8 mouse cellular contexts compared by ENCODE assay signal in genomic region chr13:21974726-21975473, GRCm38 (mm10). TPM values are rescaled to one million over a fixed set of nuclear protein-coding genes. Genes with fewer than 3 reads are reported as not detected.
DNase-seq lines count a peak whose midpoint lies in the region; ATAC-seq lines count a peak whose summit lies in the region.

No protein-coding gene starts in this region.

- H3K9me3 ChIP-seq in hindbrain, embryonic 14.5 days (ENCODE audit: control insufficient read depth, low read length): no peaks in the 10 kb centered on the region

- WGBS in hindbrain, embryonic 14.5 days: 4% methylated on average over 20 of the region's 20 CpGs

- peak overlapping the region; percentile 90 for H3K9ac ChIP-seq in hindbrain, embryonic 14.5 days

- H3K4me1 ChIP-seq in hindbrain, embryonic 14.5 days (replicated peaks; ENCODE audit: control insufficient read depth, insufficient read depth, low read length): no peaks in the 10 kb centered on the region

- H3K4me3 ChIP-seq in hindbrain, embryonic 14.5 days (replicated peaks; ENCODE audit: low read length): peak overlapping the region; percentile 58

- peak; percentile 80 for DNase-seq in R1 (ENCODE audit: low read depth, low spot score)
- peak; percentile 82 for DNase-seq in cerebellum, postnatal 14 days
- DNase-seq in frontal cortex, postnatal 25 days (ENCODE audit: low spot score in 2 of 2): peak; percentile 29 to 65
- peak; percentile 96 for DNase-seq in hindbrain, embryonic 14.5 days (ENCODE audit: low spot score)
- DNase-seq in layer of hippocampus, postnatal 25 days (ENCODE audit: extremely low spot score in 1 of 2, low spot score in 1 of 2): peak; percentile 44 to 70
- DNase-seq in lung, postnatal 14 days: peak; percentile 82
- peak; percentile 92 for DNase-seq in retina, embryonic 14.5 days (ENCODE audit: low spot score)
- peak; percentile 76 to 77 for DNase-seq in thymus, postnatal 36 days

- peak overlapping the region; percentile 53 for H3K4me2 ChIP-seq in hindbrain, embryonic 14.5 days (replicated peaks)

- H3K36me3 ChIP-seq in hindbrain, embryonic 14.5 days (replicated peaks; ENCODE audit: control insufficient read depth, insufficient read depth): no peaks in the 10 kb centered on the region

- ATAC-seq in hindbrain, embryonic 14.5 days (ENCODE audit: low FRiP score): peak; percentile 96

- peaks cover 19% of the 10 kb centered on the region for H3K27me3 ChIP-seq in hindbrain, embryonic 14.5 days (ENCODE audit: control insufficient read depth, insufficient read depth, low read length)

- H3K27ac ChIP-seq in hindbrain, embryonic 14.5 days: peak overlapping the region; percentile 92

RNA-seq across cellular contexts. Expression of gene Pom121l2, which starts 6.1 kb away (rescaled TPM):
- polyA plus RNA-seq in hindbrain, embryonic 14.5 days (2014; fragmentation: Nextera tagmentation; extraction: Ambion mirVana): not detected in 2 replicates
- not detected for total RNA-seq in layer of hippocampus, postnatal 25 days (2021)

RNA-seq across cellular contexts. Expression of gene Zfp184, which starts 30.0 kb away (rescaled TPM):
- 14.9 and 18.2 TPM in 2 replicates for polyA plus RNA-seq in hindbrain, embryonic 14.5 days (2014; fragmentation: Nextera tagmentation; extraction: Ambion mirVana)
- total RNA-seq in layer of hippocampus, postnatal 25 days (2021): 1 to 10 TPM; 2.9 to 4.2 TPM

RNA-seq across cellular contexts. Expression of gene Prss16, which starts 34.6 kb away (rescaled TPM):
- not detected in 2 replicates for polyA plus RNA-seq in hindbrain, embryonic 14.5 days (2014; fragmentation: Nextera tagmentation; extraction: Ambion mirVana)
- total RNA-seq in layer of hippocampus, postnatal 25 days (2021): under 1 TPM; 0.42 to 0.57 TPM

Comparison
In these comparisons a context has a peak if more than half of its experiments do, and no peak if none do; other contexts are left out.
1. Peak in every context shown above with its lines: DNase-seq, ATAC-seq, H3K4me3 ChIP-seq and H3K27ac ChIP-seq.